Mouse (Mus musculus): ENCODE data around the gene Cbx8.

DNA sequence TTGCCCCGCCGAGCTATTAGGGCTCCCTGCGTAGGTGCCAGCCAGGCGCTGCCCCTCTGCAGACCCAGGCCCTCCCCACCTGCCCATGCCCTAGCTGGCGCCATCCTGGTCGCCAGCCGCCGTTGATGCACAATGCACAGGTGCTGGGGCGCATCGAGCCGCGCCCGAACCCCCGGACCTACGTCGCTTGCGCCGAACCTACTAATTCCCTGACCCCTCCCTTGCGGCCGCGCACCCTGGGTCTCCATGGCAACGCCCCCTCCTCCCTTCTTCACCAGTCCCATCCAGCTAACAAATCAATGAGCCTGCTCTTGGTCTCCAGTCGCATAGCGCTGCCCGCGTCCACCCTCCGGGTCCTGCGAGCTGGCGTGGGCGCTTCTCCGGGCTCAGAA is 552 bp upstream of the Cbx8 start:
- TF ChIP-seq CTCF (IDR thresholded peaks at IDR 0.05; ENCODE audit: low read depth, low read length) = no peak
- no peak for TF ChIP-seq GATA1 (IDR thresholded peaks at IDR 0.05; ENCODE audit: borderline replicate concordance, low read length)
- TF ChIP-seq GATA2 (IDR thresholded peaks at IDR 0.05; ENCODE audit: borderline replicate concordance, low read depth, low read length) = no peak
- no peak for TF ChIP-seq TAL1 (conservative IDR thresholded peaks at IDR 0.05; ENCODE audit: low read depth, low read length)

Measured in G1E (cell line).